Mouse (Mus musculus): ENCODE data around the gene Zfhx3.

The Zfhx3 gene

DNA sequence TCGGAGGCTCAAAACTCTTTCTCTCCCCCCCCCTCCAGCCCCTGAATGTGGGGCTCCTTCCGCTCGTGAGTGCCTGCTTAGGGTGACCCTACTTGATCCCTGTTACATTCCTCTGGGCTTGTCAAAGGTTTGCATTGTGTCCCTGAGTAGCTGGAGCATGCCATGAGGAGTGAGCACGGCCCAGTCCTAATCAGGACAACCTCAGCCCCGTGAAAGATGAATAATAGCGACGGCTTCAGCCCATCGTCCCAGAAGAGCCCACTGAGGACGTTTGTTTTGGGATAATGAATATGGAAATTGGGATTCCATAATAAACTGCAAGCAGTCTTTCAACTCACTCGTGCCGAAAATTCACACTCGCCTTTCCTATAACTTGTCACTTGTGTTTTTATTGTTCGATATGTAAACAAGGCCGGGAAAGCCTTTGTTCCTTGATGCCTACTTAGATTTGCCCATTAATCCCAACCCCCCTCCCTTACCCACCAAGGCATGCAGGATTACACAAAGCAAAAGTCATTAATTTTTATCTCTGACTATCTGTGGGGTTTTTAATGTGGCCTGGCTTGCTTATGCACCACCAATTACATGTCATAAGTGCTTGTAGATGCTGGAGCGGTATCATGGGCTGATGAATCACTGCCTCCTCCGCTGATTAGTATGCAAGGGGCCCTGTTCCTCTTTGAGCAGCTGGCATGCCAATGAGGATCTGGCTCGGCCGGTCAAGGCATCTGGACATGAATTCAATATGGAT is 512.3 kb downstream of the Zfhx3 start:
- CTCF ChIA-PET = no interaction called here

GRCm38 (mm10) chr8:108466653-108467052 is 524.2 kb downstream of the Zfhx3 start:
- CTCF ChIA-PET = no interaction called here

- CTCF ChIA-PET = no interaction called here
These were observed 525.0 kb downstream of the Zfhx3 start for GRCm38 (mm10) chr8:108467172-108468035.

GRCm38 (mm10) chr8:108470269-108470668 is 527.8 kb downstream of the Zfhx3 start:
- CTCF ChIA-PET = no interaction called here

- CTCF ChIA-PET = no interaction called here
These were observed 532.1 kb downstream of the Zfhx3 start for GRCm38 (mm10) chr8:108474556-108474955.

DNA sequence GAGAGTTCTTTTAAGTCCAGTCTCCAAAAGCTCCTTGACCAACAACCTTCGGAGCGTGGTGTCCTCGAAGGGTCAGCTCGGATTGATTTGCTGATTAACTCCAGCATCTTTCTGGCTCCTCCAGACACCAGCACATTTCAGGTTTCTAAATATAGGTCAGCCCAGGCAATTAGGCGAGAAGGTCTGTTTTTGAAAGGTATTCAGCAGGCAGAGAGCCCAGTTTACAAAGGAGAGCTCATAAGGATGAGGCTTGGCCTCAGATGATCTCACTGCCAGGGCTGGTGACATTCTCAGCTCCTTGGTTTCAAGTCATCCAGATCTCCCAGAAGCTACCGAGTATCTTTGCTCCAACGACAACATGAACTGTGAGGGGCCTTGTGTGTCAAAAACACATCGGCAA is 535.7 kb downstream of the Zfhx3 start:
- CTCF ChIA-PET = interaction anchor here (0.5 kb wide), 1 partner anchor 10 kb away, joined by 16 read pairs; no protein-coding TSS in a partner anchor

DNA sequence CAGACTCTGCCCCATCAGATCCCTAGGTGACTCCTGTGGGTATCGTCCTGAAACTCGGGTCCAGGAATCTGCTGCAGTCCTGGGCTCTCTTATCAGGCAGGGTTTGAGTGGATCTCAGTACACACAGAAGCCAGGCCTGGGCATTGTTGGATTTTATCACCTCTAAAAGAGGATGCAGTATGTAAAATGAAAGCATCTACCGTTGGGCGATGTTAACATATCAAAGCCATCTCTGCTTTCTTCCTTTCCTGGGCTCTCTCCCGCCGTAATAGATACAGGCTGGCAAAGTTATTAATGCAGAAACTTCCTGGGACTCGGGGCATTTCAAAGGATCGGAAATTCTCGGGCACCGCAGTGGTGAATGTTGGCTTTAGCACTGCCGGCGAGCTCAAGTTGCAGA is 537.7 kb downstream of the Zfhx3 start:
- CTCF ChIA-PET = no interaction called here

- CTCF ChIA-PET = no interaction called here
These were observed 538.8 kb downstream of the Zfhx3 start for GRCm38 (mm10) chr8:108481167-108481815.

DNA sequence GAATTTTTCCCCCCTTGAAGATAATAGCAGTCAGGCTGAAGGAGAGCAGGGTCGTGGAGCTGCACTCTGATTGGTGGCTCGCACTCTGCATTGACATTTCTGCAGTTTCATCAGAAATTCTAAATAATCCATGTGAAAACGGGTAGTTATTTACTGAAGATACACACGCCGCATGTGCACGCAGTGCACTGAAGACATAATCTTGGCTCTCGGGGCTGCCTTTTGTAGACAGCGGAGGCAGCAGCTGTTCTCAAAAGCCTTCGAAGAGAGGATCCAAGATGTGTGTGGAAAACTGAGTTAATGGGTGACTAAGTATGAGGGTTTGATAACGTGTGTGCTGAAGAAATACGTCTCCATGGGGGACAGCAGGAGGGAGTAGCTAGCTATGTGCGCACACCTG is 553.7 kb downstream of the Zfhx3 start:
- CTCF ChIA-PET = no interaction called here

DNA sequence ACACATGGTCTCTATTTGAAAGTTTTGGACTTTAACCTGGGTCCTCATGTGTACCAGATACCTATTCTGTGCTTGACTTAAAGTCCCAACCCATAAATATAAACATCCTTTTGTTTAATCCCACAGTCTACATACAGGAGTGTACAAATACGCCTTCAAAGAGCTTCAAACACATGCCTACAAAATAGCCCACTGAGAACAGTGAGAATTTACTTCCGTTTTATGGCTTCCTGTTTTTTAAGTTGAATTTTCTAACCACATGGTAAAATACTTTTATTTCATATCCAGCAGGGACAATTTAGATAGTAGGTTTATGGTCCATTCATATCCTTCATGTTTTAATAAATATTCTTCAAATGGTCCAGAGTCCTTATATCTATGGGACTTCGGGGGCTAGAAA is 564.3 kb downstream of the Zfhx3 start:
- CTCF ChIA-PET = no interaction called here

DNA sequence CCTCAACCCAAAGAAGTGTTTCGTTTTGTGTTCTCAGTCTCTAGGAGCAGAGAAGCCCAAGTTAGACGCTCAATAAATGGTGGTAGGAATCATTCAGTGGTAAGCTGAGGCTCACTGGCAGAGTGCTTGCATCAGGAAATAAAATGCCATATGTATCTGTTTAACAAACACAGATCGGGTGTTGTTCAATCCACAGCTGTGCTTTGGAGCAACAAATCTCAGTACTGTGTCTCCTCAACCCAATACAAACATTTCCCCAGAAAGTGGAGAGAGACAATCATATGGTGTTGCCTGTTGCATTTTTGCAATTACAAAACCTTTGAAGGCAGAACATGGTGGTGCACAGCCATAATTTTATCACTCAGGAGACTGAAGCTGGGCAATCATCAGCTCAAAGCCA is 565.3 kb downstream of the Zfhx3 start:
- CTCF ChIA-PET = interaction anchor here (0.7 kb wide), 1 partner anchor 8 kb away, joined by 6 read pairs; no protein-coding TSS in a partner anchor

DNA sequence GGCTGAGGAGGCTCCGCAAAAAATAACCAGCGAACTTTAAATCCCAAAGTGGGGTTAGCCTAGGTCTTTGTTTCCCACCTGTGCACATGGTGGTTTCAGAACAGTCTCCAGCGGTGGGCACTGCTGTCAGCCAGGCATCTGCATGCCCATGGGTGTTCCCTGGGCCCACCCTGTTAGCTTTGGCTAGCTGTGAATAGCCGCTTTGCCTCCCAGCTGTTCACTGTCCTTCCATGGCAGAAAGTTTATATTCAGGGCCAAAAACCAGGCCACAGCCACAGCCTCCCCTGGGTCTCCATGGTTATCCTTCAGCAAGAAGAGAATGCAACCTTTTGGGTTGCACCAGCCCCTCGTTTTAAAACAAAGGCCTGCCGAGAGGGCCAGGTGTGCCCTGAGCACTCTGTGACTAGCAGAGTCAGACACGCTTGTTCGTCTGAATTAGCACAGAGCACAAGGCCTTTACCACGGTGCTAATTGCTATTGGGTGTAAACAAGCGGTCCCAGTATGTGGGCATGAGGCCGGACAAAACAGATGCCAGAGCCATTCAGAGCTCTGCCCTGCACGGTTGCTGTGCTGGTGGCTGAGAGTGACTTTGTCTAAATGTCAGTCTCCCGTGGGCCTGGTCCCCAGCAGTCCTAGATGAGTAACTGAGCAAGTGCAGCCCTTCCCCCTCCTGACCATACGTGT is 568.3 kb downstream of the Zfhx3 start:
- CTCF ChIA-PET = no interaction called here

DNA sequence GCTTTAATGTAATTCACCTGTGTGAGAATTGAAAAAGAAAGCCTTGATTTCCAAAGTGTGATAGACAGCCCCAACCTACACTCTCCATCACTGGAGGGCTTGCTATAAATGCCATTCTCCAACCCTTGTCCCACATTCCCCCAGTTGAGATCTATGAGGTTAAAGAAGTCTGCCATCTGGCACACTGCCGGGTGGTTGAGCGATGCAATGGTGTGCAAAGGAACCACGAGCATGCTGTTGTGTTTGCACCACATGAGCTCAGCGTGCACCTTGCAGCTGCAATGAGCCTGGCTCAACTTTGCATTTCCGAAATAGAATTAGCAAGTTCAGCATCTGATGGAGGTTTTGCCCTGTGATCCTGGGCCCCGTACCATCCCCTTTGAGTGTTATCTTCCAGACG is 575.7 kb downstream of the Zfhx3 start:
- CTCF ChIA-PET = no interaction called here

DNA sequence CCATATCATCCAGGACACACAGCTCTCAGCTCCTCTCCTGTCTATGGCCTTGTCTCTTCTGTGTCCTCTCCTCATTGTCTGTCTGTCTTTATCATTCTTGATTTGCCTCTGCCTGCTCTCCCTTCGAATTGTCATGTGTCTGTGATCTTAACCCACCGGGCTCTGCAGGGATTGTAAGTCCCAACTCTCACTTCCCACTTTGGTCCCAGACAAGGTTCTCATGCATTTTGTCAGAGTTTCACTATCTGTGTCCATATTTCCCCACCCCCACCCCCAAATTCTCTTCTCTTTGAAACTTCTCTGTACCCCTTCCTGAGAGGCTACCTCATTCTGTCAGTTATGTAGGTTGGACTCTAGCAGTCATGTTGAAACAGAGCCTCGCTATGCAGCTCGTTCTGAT is 579.6 kb downstream of the Zfhx3 start:
- CTCF ChIA-PET = interaction anchor here (0.6 kb wide), 1 partner anchor 1686 kb away, joined by 3 read pairs; no protein-coding TSS in a partner anchor

DNA sequence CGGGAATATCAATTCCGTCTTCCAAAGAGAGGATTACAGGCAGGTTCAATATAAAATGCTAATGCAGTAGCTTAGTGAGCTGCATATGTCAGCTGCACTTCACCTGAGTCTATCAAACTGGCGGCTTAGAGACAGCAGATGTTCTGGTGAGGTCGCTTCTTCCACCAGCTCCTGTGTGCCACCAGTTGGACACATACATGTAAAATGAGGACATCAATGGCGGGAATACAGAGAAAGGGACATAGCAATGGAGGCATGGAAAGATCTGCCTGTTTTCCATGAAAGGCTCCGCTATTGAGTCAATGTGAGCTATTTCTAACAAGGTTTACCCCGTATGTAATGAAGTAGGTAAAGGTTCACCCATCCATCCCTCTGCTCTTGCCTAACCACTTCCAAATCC is 587.0 kb downstream of the Zfhx3 start:
- CTCF ChIA-PET = no interaction called here

GRCm38 (mm10) chr8:108535121-108535876 is 592.9 kb downstream of the Zfhx3 start:
- CTCF ChIA-PET = no interaction called here

GRCm38 (mm10) chr8:108536186-108536585 is 593.7 kb downstream of the Zfhx3 start:
- CTCF ChIA-PET = no interaction called here

DNA sequence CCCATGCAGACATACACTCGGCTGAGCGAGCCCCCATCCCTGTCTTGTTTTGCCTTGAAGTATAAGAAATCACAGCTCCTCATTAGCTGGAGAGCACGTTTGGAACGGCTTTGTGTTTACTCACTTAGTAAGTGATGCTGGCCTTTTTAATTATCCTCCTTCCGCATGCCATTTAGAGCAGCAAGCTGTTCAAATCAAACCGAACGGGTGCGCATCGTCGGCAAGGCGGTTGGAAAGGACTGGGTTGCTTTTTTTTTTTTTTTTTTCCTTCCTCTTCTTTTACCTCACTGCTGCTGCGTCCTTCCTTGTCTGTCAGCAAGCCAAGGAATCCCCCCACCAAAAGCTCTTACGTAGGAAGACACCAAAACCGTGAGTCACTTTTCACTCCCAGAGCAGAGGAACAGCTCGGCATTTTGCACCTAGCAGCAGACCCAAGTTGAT is 594.5 kb downstream of the Zfhx3 start:
- CTCF ChIA-PET = no interaction called here

DNA sequence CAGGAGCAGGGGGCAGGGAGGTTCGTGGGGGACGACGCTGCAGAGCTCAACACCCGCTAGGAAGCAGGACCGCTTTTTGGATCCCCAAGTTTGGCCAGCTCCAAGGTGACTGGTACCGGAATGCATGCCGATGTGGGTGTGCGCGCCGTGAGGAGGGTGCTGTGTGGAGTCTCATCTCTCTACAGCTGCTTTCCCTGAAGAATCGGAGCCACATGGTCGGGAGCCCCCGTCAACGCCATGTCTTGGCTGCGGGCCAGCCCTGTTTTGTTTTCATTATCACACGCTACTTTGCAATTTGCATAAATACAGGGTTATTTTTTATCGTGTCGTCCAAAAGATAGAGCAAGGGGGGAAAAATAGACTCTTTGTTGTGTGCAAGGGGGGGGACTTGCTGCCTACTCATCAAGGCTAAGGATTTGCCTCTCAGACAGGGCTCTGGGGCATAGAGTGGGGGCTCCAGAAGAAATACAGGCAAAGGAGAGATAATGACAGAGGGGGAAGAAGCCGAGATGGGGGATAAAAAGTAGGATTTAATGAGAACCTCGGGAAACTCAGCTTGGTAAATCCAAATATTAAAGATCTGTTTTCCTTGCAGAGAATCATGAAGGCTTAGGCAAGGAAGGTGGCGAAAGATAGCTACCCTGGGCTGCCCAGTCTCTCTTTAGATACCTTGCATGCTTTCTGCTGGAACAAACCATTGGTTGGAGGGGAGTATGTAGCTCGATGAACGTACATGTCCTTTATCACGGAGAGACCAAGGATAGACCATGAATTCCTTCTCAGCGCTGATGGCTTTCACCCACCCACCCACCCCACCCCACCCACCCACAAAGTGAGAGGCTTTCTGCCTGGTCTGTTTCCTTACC is 595.5 kb downstream of the Zfhx3 start:
- CTCF ChIA-PET = no interaction called here

- CTCF ChIA-PET = no interaction called here
These were observed 596.6 kb downstream of the Zfhx3 start for GRCm38 (mm10) chr8:108538929-108539555.
